Mouse (Mus musculus): ENCODE measurements around the gene Tmem185a. TPM values are rescaled to one million over a fixed set of nuclear protein-coding genes. Genes with fewer than 3 reads are reported as not detected.
"Not testable (repeated sequence)": the region's sequence is repeated elsewhere in the genome, so short reads cannot be mapped to it uniquely, and the experiment has no call there.

Tmem185a gene
- total RNA-seq (2021): 10 to 100 TPM; 29.8 to 39.0 TPM
- long read RNA-seq, transcript Tmem185a-202 (7 exons, 1,307 nt): major isoform, 17 of 25 reads
- long read RNA-seq, partial matches to known transcripts: 0 of 25 reads
- long read RNA-seq, other reads (novel, unspliced or antisense): 8 of 25 reads

DNA sequence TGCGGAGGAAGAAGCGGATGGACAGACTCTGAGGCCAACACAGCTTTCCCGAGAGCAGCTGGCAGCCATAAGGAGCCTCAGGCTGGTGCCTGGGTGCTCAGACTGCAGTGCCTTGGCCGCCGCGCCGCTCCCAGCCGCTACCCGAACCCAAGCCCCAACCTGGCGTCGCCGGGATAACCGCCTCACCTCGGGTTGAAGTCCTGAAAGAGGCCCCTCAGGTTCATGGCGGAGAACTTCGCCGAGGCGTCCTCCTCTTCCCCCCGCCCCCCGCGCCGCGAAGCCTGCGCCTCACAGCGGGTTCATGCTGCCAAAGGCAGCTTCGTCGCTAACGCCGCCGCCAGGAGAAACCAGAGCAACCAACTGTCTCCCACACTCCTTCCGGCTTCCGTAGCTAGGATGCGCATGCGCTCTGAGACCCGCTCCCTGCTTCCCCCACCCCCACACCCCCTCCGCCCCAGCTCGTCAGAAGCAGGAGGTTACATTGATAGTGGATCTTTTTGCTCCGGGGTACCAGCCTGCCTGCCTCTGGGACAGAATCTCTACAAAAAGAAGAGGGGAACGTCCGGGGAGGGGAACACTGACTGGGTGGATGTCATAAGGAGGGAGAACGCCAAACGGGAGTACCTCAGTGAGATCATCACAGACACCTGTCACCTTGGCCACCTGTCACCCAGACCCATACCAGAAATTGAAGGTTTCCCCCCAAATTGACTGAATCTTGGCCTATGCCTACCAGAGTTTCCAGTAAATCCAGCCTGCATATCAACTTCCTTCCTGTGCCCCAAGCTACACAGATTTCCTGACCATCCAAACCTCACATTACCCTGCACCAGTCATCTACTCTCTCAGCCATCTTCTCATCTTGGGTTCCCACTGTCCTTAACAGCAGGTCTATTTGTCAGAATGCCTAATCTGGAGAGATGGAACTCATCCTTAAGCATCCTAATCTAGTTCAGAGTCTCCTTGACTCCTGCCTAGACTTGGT is at the start of gene Tmem185a:
TSS of gene Tmem185a (minus strand) at position 389 of the 985 bp plus-strand sequence.
- peak; percentile 76 to 83 for DNase-seq (ENCODE audit: low spot score in 2 of 2)

DNA sequence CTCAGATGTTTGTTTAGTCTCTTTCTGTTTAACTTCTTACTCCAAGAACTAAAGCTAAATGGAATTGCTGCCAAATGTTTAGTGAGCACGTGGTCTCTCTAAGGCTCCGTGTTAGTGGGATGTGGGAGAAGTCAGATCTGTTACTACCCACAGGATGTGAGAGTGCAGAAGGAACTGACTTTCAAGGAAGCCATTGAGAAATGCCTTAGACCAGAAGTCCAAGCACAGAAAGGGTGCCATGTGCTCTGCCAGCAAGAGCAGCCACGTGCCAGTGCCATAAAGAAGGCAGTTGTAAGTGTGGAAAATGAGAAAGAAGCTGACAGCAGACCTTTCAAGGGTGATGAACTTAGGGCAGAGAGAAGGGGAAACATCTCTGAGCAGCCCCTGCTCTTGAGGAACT is 37.4 kb upstream of the Tmem185a start:
- DNase-seq (ENCODE audit: low spot score in 2 of 2): not testable (repeated sequence)

DNA sequence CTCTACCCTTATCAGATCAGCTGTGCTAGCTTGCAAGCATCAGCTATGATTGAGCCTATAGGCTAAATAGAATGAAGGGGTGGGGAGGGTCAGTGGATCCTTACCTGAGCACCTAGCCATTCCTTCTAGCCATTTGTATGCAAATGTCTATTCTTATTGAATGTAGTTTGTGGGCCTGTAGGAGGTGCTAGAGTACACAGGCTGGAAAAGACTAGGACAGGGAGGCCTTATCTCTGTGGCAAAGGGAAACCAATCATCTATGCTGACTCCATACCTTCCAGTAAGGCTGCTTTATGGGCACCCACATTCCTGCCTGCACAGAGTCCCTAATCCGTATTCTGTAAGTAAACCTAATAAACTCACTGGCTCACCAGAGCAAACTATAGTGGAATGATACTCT is 10.3 kb upstream of the Tmem185a start:
- not testable (repeated sequence) for DNase-seq (ENCODE audit: low spot score in 2 of 2)

DNA sequence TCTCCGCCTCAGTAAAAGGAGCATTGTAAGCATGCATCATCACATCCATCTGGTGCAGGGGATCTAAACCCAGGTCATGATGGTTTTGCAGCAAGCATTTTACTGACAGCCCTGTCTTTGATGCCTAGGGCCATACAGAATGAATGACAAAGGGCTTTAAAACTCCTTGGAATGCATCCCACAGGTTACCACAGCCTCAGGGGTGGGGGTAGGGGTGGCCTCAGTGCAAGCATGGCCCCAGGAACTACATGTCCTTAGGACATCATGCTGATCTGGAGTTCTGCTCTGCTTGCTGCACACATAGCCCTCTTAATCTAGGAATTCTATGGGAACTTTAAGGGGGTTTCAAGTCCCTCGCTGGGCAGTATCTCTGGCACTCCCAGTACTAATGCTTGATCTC is 5.2 kb upstream of the Tmem185a start:
- no peak for DNase-seq (ENCODE audit: low spot score in 2 of 2)

DNA sequence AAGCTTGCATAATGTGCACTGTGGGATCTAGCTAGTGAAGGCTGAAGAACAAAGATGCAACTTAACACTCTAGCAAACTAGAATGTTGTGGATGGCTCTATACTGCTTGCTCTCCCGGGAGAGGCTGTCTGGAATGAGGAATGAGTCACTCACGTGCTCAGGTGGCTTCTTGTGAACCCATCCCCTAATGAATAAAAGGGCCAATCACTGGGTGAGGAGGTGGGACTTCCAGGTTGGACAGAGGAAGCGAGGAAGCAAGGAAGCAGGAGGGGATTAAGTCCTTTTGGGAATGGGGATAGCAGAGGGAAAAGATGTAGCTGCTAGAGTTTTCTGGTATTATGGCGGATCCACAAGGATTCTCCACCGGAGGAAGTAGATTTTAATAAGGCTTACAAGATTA is 1.7 kb upstream of the Tmem185a start:
- DNase-seq (ENCODE audit: low spot score in 2 of 2): no peak

DNA sequence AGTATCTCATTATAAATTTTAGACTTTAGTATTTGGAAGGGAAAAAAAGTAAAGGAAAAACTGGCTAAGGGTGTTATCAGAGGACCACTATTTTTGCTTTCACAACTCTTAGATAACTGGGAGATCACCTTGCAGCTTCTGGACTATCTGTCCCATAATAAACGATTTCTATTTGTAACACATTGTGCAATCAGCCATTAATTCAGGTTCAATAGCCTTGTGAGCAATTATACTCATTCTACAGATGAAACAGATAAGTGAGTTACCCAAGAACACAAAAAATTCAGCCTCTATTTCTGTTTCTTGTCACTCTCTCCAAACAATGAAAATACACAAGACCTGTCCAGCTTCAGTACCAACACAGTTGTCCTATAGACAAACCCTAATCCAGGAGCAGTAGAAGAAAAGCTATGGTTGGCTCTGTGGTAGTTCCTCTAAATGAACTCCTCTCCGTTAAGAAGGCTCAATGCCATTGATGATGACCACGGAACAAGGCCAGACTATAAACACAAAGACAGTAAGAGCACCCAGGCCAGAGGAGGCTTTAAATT is 1.7 kb downstream of the Tmem185a start:
- no peak for DNase-seq (ENCODE audit: low spot score in 2 of 2)

DNA sequence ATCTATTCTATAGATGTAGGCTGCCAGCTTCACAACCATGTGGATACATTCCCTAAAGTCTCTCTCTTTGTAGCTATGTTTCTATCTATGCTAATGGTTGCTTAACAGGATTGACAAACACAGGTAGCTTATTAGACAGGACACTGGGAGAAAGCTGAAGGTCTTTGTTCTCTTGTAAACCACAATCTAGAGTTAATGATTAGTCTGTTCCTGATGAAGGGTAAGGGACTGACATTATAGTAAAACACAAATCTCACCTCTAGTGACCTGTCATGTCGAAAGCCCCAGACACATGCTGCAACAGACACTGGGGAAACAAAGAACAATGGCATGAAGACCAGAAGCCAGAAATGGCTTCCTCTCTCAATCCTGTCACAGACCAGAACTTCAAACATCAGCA is 10.1 kb downstream of the Tmem185a start:
- DNase-seq (ENCODE audit: low spot score in 2 of 2): no peak

DNA sequence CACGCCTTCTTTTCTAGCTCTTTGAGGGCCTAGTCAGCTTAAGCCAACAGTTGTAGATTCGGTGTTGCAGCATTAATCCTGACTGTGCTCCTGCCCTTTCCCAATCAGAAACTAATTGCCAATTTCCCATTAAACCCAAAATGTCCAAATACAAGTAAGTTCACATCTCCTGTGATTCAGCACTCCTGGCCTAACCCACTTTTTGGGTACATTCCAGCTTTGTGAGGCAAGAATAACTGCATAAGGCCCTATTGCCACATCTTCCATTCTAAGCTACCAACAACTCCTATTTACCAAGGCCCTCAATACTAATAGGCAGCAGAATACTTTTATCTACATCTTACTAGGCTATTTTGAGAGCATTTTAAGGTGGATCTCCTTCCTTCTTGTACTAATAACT is 11.5 kb downstream of the Tmem185a start:
- DNase-seq (ENCODE audit: low spot score in 2 of 2): no peak

DNA sequence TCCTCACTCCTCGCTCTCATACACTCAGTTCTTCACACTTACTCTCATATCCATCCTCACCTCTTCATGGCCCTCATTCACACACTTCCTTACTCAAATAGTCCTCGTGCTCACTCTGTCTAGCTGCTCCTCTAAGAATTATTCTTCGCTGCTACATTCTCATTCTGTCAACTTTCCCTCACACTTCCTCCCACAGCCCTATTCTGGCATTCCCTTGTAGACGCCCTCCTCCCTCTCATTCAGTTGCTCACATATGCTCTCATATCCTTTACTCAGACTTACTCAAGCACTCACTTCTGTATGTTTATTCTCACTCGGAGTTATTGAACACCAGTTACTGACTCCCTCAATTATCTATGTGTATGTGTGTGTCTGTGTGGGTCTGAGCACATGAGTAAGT is 13.4 kb downstream of the Tmem185a start:
- no peak for DNase-seq (ENCODE audit: low spot score in 2 of 2)

DNA sequence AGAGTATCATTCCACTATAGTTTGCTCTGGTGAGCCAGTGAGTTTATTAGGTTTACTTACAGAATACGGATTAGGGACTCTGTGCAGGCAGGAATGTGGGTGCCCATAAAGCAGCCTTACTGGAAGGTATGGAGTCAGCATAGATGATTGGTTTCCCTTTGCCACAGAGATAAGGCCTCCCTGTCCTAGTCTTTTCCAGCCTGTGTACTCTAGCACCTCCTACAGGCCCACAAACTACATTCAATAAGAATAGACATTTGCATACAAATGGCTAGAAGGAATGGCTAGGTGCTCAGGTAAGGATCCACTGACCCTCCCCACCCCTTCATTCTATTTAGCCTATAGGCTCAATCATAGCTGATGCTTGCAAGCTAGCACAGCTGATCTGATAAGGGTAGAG is 24.6 kb downstream of the Tmem185a start:
- not testable (repeated sequence) for DNase-seq (ENCODE audit: low spot score in 2 of 2)

DNA sequence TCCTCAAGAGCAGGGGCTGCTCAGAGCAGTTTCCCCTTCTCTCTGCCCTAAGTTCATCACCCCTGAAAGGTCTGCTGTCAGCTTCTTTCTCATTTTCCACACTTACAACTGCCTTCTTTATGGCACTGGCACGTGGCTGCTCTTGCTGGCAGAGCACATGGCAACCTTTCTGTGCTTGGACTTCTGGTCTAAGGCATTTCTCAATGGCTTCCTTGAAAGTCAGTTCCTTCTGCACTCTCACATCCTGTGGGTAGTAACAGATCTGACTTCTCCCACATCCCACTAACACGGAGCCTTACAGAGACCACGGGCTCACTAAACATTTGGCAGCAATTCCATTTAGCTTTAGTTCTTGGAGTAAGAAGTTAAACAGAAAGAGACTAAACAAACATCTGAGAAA is 51.5 kb downstream of the Tmem185a start:
- DNase-seq (ENCODE audit: low spot score in 2 of 2): not testable (repeated sequence)

Other genes with a start within 250 kb of the Tmem185a start
- 100 to 1,000 TPM; 283 to 303 TPM for gene Ids, start 112.1 kb downstream of the Tmem185a start, total RNA-seq (2021)
- gene 1110012L19Rik, start 91.3 kb downstream of the Tmem185a start, total RNA-seq (2021): 10 to 100 TPM; 15.1 to 19.7 TPM

All from layer of hippocampus, postnatal 10 days (tissue).